Mouse (Mus musculus) liver, embryonic 15.5 days (tissue): Measurements from ENCODE around the gene Exoc5. TPM values are rescaled to one million over a fixed set of nuclear protein-coding genes. Genes with fewer than 3 reads are reported as not detected.

Experiments used
- ATAC-seq: fragments of 200-750 bp; cut with Nextera tagmentation; 2 replicates; pipeline ENCODE4 v1.8.0; 2017; ENCODE audit warnings: moderate number of reproducible peaks, mild to moderate bottlenecking, moderate library complexity; ENCODE audit not compliant: insufficient read depth
- H3K27ac ChIP-seq: fragments of 300-500 bp; sonication (generic); replicated peaks from 2 replicates; pipeline ENCODE4 v1.5.1; 2015; ENCODE audit warnings: mild to moderate bottlenecking, inconsistent platforms
- H3K27me3 ChIP-seq: fragments of 300-500 bp; sonication (generic); 2 replicates; pipeline ENCODE4 v1.6.1; 2015; ENCODE audit warnings: mild to moderate bottlenecking, inconsistent platforms
- H3K36me3 ChIP-seq: fragments of 300-500 bp; sonication (generic); replicated peaks from 2 replicates; pipeline ENCODE4 v1.6.1; 2015; ENCODE audit warnings: moderate library complexity, mild to moderate bottlenecking, inconsistent platforms
- H3K4me1 ChIP-seq: fragments of 300-500 bp; sonication (generic); replicated peaks from 2 replicates; pipeline ENCODE4 v1.6.1; 2015; ENCODE audit warnings: inconsistent platforms
- H3K4me2 ChIP-seq: fragments of 300-500 bp; sonication (generic); 2 replicates; pipeline ENCODE4 v1.6.1; 2015; ENCODE audit warnings: moderate library complexity, mild to moderate bottlenecking, inconsistent platforms
- H3K4me3 ChIP-seq: fragments of 300-500 bp; sonication (generic); replicated peaks from 2 replicates; pipeline ENCODE4 v1.5.1; 2015; ENCODE audit warnings: mild to moderate bottlenecking, inconsistent platforms
- H3K9ac ChIP-seq: fragments of 300-500 bp; sonication (generic); 2 replicates; pipeline ENCODE4 v1.6.1; 2015; ENCODE audit warnings: moderate library complexity, mild to moderate bottlenecking, inconsistent platforms
- H3K9me3 ChIP-seq: fragments of 300-500 bp; sonication (generic); replicated peaks from 2 replicates; pipeline ENCODE4 v1.6.1; 2016; ENCODE audit warnings: inconsistent platforms
- WGBS: fragments of 180-500 bp; shearing (Covaris S2); methylation state at CpG from one replicate; pipeline ENCODE4 v1.1.7; 2015; ENCODE audit warnings: mixed read lengths; ENCODE audit not compliant: insufficient replicate concordance; 5-methylcytosine and 5-hydroxymethylcytosine counted together
- polyA plus RNA-seq: library from polyadenylated mRNA; unstranded; fragments of >200 nt; fragmentation: Nextera tagmentation; extraction: Ambion mirVana; gene quantifications from 2 replicates; pipeline ENCODE4 v1.2.1, GENCODE M21; 2015

Exoc5 gene
- polyA plus RNA-seq, 1 experiment from 2014 or later, result 19.4 TPM

DNA sequence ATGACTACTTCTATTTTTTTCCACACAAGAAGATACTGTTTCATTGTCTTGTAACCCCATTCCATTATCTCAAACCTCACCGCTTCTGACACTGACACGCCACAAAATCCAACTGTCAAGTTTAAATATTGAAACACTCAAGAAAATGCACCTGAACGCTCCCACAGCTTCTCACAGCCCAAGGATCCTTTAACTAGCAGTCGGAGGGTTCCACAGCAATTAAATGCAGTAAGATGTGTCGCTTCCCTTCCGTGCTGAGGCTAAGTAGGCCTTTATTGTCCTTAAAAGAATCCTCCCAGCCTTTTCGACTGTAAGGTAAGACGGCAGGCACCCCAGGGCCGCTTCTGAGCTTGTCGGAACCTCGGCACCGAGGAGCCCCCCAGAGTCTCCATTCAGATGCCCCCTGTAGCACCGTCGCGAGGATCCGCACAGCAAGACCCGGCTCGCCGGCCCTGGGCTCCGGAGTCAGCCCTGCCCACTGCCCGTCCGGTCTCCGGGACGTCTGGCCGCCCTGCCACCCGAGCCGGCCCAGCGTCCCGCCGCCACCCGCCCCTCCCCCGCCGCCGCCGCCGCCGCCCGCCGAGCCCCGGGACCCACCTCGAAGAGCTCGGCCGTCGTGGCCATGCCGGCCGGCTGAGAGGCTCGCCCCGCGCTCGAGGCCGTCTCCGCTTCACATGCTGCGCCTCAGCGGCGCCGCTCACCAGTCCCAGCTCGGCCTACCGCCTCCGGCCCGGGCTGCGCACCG is 752 bp downstream of the Exoc5 start, which contains the start of gene Ap5m1:
Gene Ap5m1 (plus strand): TSS at position 569 of the 745 bp plus-strand sequence.
- Histone ChIP-seq H3K9me3 (no peaks in the 10 kb centered on the region), H3K36me3 (no peaks in the 10 kb centered on the region), H3K27me3 (no peaks in the 10 kb centered on the region), H3K27ac (peak within 1 kb of the TSS; percentile 100), H3K4me1 (peaks cover 26% of the 10 kb centered on the region), H3K9ac (peak within 1 kb of the TSS; percentile 95), H3K4me3 (peak within 1 kb of the TSS; percentile 97), H3K4me2 (peak within 1 kb of the TSS; percentile 74)
- peak; percentile 73 for ATAC-seq
- WGBS, result under 1% methylated on average over 61 of the region's 62 CpGs

DNA sequence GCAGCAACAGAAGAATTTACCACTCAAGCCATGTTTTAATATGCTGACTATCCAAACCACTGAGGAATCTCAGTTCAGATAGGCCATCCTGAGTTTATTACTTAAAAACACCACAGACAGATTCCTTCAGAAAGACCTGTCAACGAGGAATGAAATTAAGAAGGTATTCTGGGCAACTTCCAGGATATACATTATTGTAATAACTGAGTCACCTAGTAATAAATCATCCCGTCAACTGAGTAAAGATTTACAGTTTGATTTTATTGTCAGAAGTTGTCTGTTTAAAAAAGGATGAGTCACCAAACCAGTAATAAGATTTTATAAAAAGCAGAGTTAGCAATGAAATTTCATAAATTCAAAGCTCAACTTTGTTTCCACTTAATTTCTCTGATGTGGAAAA is 2.6 kb downstream of the Exoc5 start:
- peaks cover 21% of the 10 kb centered on the region for H3K4me1 ChIP-seq
- no peaks in the 10 kb centered on the region for H3K36me3 ChIP-seq
- no peak for ATAC-seq
- no peak overlapping the region for H3K27ac ChIP-seq
- H3K4me3 ChIP-seq, result no peak overlapping the region
- 66% methylated on average over 2 of the region's 2 CpGs for WGBS
- no peaks in the 10 kb centered on the region for H3K27me3 ChIP-seq
- H3K4me2 ChIP-seq, result no peak overlapping the region
- no peak overlapping the region for H3K9ac ChIP-seq
- H3K9me3 ChIP-seq, result no peaks in the 10 kb centered on the region

DNA sequence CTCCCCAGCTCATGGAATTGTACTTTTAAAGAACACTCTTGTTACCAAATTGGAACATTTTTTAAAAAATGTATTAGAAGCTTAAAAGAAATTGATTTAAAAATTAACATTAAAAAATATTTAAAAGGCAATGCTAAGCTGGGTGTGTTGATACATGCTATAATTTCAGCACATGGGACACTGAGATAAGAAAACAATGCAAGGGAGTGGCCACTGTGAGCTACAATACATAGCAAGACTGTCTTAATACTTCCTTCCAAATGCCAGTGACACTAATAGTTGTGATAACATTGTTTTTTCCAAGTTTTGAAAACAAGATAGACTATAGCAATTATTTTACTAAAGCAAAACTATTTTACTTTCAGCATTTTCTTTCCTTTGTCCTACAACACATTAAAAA is 17.0 kb downstream of the Exoc5 start:
- Histone ChIP-seq H3K9me3 (no peaks in the 10 kb centered on the region), H3K27me3 (no peaks in the 10 kb centered on the region), H3K36me3 (peaks cover 4% of the 10 kb centered on the region; the same call in 1 of the 2 replicates), H3K9ac (no peak overlapping the region), H3K4me2 (no peak overlapping the region), H3K4me3 (no peak overlapping the region), H3K27ac (no peak overlapping the region), H3K4me1 (no peaks in the 10 kb centered on the region; the same call in 1 of the 2 replicates)
- no peak for ATAC-seq

DNA sequence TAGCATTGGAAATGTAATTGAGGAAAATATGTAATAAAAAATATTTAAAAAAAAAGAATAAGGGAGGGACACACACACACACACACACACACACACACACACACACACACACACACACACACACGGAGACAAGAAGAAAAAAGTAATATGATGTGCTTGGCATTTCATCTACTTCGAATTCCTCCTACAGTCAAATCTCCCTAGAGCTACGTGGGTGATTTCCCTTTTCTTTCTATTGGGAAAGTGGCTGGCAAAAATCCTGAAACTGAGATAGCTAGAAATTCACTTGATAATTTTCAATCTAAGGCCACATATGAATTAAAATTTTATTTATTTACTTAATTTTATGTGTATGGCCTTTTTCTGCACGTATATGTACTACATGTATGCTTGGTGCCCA is 20.8 kb downstream of the Exoc5 start:
- Histone ChIP-seq H3K27ac (no peak overlapping the region), H3K4me3 (no peak overlapping the region), H3K4me2 (no peak overlapping the region), H3K36me3 (no peaks in the 10 kb centered on the region; the same call in 1 of the 2 replicates), H3K27me3 (no peaks in the 10 kb centered on the region), H3K9me3 (no peaks in the 10 kb centered on the region), H3K9ac (no peak overlapping the region), H3K4me1 (no peaks in the 10 kb centered on the region; the same call in 1 of the 2 replicates)
- WGBS, result 76% methylated on average over 4 of the region's 4 CpGs
- ATAC-seq, result no peak

DNA sequence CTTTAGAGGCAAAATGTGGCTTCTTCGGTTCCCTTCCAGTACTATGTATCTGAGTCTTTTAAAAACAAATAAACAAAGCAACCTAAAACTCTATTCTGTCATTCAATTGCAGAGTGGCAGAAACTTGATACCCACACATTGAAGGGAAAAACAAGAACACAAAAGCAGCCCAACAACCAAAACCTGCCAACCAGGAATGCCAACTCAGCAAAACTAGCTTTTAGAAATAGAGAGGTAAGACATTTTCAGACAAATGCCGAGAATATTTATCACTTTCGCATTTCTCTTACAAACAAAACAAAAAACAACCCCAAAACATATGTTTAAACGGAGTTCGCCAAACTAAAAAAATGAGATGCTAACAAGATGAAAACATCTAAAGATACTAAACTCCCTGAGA is 37.5 kb downstream of the Exoc5 start:
- no peak overlapping the region for H3K27ac ChIP-seq
- ATAC-seq, result no peak
- 79% methylated on average over 5 of the region's 5 CpGs for WGBS
- no peaks in the 10 kb centered on the region for H3K27me3 ChIP-seq
- H3K4me1 ChIP-seq, result no peaks in the 10 kb centered on the region
- H3K4me2 ChIP-seq, result no peak overlapping the region
- no peaks in the 10 kb centered on the region for H3K9me3 ChIP-seq
- H3K4me3 ChIP-seq, result no peak overlapping the region
- peaks cover 14% of the 10 kb centered on the region; the same call in 1 of the 2 replicates for H3K36me3 ChIP-seq
- no peak overlapping the region for H3K9ac ChIP-seq

DNA sequence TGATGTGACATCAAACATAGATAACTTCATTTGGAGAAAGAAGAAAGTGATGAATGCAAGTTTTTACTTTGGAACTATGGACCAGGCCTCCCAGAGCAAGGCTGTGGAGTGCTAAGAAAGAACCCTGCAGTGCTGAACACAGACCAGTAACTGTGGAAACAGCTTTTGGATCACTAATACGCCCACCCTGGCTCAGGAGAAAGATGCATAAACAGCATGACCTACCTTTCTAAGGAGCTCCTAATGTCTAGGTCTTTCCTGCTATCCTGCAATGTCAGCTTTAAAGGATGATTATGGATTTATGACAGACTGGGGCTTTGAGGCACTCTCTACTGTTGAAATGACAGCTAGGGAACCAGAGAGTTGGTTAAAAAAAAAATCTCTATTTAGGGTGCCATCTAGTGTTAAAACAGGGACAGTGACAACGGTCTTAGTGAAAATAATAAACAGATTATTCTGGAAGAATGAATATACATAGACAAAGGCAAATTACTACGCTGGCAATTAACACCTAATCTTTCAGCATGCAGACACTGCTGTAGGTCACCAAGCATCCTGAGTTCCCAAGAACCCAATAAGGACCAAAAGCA is 38.6 kb downstream of the Exoc5 start:
- Histone ChIP-seq H3K27ac (no peak overlapping the region), H3K9ac (no peak overlapping the region), H3K4me2 (no peak overlapping the region), H3K9me3 (no peaks in the 10 kb centered on the region), H3K4me3 (no peak overlapping the region), H3K4me1 (no peaks in the 10 kb centered on the region), H3K27me3 (no peaks in the 10 kb centered on the region), H3K36me3 (peaks cover 10% of the 10 kb centered on the region; the same call in 1 of the 2 replicates)
- WGBS, result 70% methylated on average over 3 of the region's 3 CpGs
- ATAC-seq, result no peak

DNA sequence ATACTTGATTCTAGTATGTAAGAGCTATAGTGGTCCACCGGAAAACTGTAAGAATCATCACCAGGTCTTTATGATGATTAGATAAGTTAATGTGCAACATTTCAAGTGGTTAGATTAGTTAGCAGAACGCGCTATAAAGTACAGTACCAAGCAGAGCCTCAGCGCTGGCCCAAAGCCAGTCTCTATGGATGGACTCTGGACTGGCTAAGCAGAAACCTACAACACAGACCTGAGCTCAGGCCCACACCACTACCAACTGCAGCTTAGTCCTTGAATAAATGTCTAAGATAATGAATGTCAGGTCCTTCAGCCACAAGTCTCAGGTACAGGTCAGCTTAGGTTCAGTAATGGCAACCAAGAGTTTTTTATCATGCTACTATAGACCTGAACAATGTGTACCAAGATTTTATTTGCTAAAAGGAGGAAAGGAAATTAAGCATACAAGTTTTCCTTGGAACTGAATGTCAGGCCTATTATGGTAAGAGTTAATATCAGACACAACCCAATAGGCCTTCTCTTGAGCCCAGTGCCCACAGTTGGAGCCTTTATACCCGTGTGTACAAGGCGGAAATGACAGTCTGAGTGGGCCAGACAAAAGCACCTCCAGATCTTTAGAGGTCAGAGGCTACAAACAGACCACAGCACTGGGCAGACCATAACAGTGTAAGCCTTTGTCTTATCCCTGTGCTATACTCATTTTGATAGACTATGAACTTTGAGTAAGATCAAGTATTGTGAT is 39.2 kb downstream of the Exoc5 start:
- no peak for ATAC-seq

DNA sequence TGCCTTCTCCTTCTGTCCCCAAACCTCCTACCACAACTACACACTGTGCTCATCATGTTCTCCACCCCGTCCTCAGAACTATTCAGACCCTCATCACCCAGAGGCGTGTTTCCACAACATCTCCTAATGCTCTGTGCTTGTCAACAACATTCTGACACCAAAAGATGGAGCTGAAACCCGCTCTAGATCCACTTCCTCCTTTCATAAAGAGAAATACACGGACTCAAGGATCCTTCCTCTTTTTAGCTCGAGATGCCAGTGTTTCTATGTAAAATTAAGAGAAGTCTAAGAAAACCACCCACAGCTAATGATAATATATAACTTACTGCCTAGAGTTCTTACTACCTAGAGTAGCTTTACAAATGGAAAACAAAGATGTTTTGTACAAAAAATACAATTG is 46.7 kb downstream of the Exoc5 start:
- Histone ChIP-seq H3K4me3 (no peak overlapping the region), H3K9me3 (no peaks in the 10 kb centered on the region), H3K27ac (no peak overlapping the region), H3K9ac (no peak overlapping the region), H3K27me3 (no peaks in the 10 kb centered on the region), H3K4me1 (no peaks in the 10 kb centered on the region), H3K4me2 (no peak overlapping the region), H3K36me3 (peaks cover 12% of the 10 kb centered on the region)
- no peak for ATAC-seq
- WGBS, result 41% methylated on average over 5 of the region's 5 CpGs

More for the DNA sequence above, 39.2 kb downstream of the Exoc5 start:
- Histone ChIP-seq H3K4me1 (no peaks in the 10 kb centered on the region), H3K27me3 (no peaks in the 10 kb centered on the region), H3K4me3 (no peak overlapping the region), H3K36me3 (peaks cover 9% of the 10 kb centered on the region; the same call in 1 of the 2 replicates), H3K4me2 (no peak overlapping the region), H3K9me3 (no peaks in the 10 kb centered on the region), H3K27ac (no peak overlapping the region), H3K9ac (no peak overlapping the region)
- 76% methylated on average over 6 of the region's 6 CpGs for WGBS

DNA sequence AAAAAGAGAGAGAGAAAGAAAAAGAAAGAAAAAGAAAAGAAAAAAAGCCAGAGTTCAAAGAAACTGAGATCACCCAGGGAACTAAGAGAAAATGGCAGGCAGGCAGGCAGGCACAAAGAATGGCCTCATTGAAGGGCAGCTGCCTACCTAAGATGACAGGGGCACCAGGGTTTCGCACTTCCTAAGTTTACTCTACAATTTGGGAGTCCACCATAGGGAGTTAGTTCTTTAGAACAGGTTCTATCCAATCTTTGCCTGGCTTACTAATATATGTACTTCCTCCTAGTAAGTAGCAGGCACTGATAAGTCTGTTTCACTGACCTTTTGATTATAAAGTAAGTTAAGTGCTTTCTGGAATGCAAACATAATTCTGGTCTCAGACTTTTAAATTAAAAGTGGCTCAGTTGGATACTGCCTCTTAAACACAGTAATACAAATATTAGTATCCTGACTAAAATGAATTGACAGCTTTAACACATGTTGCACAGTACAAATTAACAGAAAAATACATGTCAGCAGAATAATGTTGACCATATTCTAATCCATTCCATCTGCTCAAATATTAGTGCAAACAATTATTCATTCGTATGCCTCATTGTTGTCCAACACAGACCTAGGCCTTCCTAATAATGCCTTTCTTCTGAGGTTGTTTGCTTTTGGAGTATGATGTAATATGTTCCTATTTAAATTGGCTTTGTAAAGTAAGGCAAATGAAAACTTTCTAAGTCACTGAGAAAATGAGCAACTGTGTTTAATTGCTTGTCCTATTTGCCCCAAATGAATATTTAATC is 57.9 kb downstream of the Exoc5 start:
- Histone ChIP-seq H3K4me2 (no peak overlapping the region), H3K27ac (no peak overlapping the region), H3K36me3 (no peaks in the 10 kb centered on the region), H3K4me3 (no peak overlapping the region), H3K9me3 (no peaks in the 10 kb centered on the region), H3K27me3 (no peaks in the 10 kb centered on the region), H3K4me1 (no peaks in the 10 kb centered on the region), H3K9ac (no peak overlapping the region)
- ATAC-seq, result no peak
- WGBS, result 82% methylated on average over 2 of the region's 2 CpGs

DNA sequence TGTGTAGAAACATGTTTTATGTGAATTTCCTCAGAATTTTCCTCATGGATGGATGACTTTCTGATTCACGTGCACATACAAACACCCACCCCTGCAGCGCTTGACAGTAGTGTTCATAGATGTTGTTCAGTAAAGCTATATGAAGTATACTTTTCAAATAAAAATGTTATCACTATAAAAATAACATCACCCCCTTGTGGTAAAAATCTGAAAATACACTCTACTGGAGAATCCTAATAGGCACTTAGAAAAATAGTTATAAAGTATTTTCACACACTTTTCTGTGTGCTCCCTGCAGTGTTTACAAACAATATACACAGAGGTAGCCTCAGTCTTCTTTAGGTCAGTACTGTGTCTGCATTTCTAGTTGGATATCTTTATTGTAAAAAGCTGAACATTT is 58.5 kb downstream of the Exoc5 start:
- Histone ChIP-seq H3K36me3 (no peaks in the 10 kb centered on the region), H3K27me3 (no peaks in the 10 kb centered on the region)
- 72% methylated on average over 2 of the region's 2 CpGs for WGBS

DNA sequence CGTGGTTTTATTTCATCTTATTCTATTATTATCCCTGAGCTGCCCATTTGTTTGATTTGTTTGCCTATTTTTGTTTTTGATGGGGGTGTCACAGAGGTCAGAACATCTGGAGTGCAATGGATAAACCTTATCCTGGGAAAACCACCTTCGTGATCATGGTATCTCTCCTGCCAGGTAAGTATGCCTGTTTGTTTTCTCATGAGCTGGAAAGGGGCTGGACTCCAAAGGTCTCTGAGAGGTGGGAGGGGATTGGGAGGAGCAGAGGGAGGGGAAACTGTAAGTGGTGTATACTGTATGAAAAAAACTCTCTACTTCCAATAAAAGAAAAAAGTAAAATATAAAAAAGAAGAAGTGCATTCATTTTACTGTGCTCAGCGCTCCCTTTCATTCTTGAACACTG is 64.8 kb downstream of the Exoc5 start:
- no peaks in the 10 kb centered on the region for H3K4me1 ChIP-seq
- no peak for ATAC-seq
- H3K9me3 ChIP-seq, result no peaks in the 10 kb centered on the region
- H3K27me3 ChIP-seq, result no peaks in the 10 kb centered on the region
- H3K4me3 ChIP-seq, result no peak overlapping the region
- H3K27ac ChIP-seq, result no peak overlapping the region
- H3K36me3 ChIP-seq, result no peaks in the 10 kb centered on the region
- no peak overlapping the region for H3K4me2 ChIP-seq
- no peak overlapping the region for H3K9ac ChIP-seq
- 59% methylated on average over 3 of the region's 3 CpGs for WGBS

More for the DNA sequence above, 58.5 kb downstream of the Exoc5 start:
- Histone ChIP-seq H3K27ac (no peak overlapping the region), H3K9me3 (no peaks in the 10 kb centered on the region), H3K4me3 (no peak overlapping the region), H3K4me1 (no peaks in the 10 kb centered on the region), H3K9ac (no peak overlapping the region), H3K4me2 (no peak overlapping the region)
- no peak for ATAC-seq
